Mouse (Mus musculus) intestine, embryonic 16.5 days (tissue): ENCODE results near the gene Ube2s. TPM values are rescaled to one million over a fixed set of nuclear protein-coding genes. Genes with fewer than 3 reads are reported as not detected.

Source experiments
- ATAC-seq: fragments of 200-750 bp; cut with Nextera tagmentation; 2 replicates; pipeline ENCODE4 v1.8.0; 2017; ENCODE audit warnings: moderate TSS enrichment, moderate library complexity
- H3K27ac ChIP-seq: fragments of 300-500 bp; sonication (generic); 2 replicates; pipeline ENCODE4 v1.5.1; 2014; ENCODE audit warnings: mild to moderate bottlenecking, low read length
- H3K27me3 ChIP-seq: fragments of 300-500 bp; sonication (generic); replicated peaks from 2 replicates; pipeline ENCODE4 v1.6.1; 2014; ENCODE audit warnings: low read length, control low read depth, mixed read lengths; ENCODE audit not compliant: control insufficient read depth, insufficient read depth
- H3K36me3 ChIP-seq: fragments of 300-500 bp; sonication (generic); 2 replicates; pipeline ENCODE4 v1.6.1; 2014; ENCODE audit warnings: low read length, control low read depth; ENCODE audit not compliant: control insufficient read depth, insufficient read depth
- H3K4me1 ChIP-seq: fragments of 300-500 bp; sonication (generic); 2 replicates; pipeline ENCODE4 v1.6.1; 2014; ENCODE audit warnings: low read length, control low read depth, mixed read lengths; ENCODE audit not compliant: control insufficient read depth, insufficient read depth
- H3K4me2 ChIP-seq: fragments of 300-500 bp; sonication (generic); 2 replicates; pipeline ENCODE4 v1.6.1; 2014; ENCODE audit warnings: low read depth, low read length, control low read depth
- H3K4me3 ChIP-seq: fragments of 300-500 bp; sonication (generic); 2 replicates; pipeline ENCODE4 v1.5.1; 2014; ENCODE audit warnings: mild to moderate bottlenecking, low read length
- H3K9ac ChIP-seq: fragments of 300-500 bp; sonication (generic); 2 replicates; pipeline ENCODE4 v1.6.1; 2014; ENCODE audit warnings: low read depth, low read length
- H3K9me3 ChIP-seq: fragments of 300-500 bp; sonication (generic); 2 replicates; pipeline ENCODE4 v1.6.1; 2016; ENCODE audit warnings: low read length, control low read depth; ENCODE audit not compliant: control insufficient read depth
- WGBS: fragments of 180-500 bp; shearing (Covaris S2); extraction: QIAGEN DNeasy Blood & Tissue Kit; methylation state at CpG from one replicate; pipeline ENCODE4 v1.1.7; 2014; 5-methylcytosine and 5-hydroxymethylcytosine counted together
- polyA plus RNA-seq: library from polyadenylated mRNA; unstranded; fragments of >200 nt; fragmentation: Nextera tagmentation; extraction: Ambion mirVana; gene quantifications from 2 replicates; pipeline ENCODE4 v1.2.1, GENCODE M21; 2015

The Ube2s gene
- polyA plus RNA-seq, 1 experiment from 2014 or later = 256 TPM

GRCm38 (mm10) chr7:4764946-4765710, 47.3 kb downstream of the Ube2s start:
- H3K9me3 ChIP-seq = no peaks in the 10 kb centered on the region
- no peaks in the 10 kb centered on the region for H3K36me3 ChIP-seq
- no peak overlapping the region for H3K9ac ChIP-seq
- H3K27ac ChIP-seq = no peak overlapping the region
- no peak for ATAC-seq
- no peak overlapping the region for H3K4me3 ChIP-seq
- no peak overlapping the region for H3K4me2 ChIP-seq
- H3K27me3 ChIP-seq = no peaks in the 10 kb centered on the region
- WGBS = 9% methylated on average over 4 of the region's 4 CpGs
- 0 out of 2 replicates have a peak, but pooled peaks cover 4% of the 10 kb centered on the region for H3K4me1 ChIP-seq

DNA sequence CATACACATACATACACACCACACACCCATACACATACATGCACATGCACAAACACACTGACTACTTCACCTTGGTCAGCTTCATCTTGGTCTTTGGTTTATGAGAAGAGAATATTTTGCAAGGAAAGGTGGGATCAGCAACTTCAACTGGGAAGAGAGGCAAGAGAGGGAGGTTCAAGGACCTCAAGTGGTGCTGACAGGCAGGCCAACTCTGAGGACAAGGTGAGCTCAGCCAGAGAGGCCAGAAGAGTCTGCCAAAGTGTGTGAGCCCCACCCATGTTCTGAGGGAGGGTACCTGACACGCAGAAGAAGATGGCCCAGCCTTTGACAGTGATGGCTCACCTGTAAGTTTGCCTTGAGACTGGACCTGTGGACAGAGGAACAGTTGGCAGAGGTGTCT, 52.7 kb downstream of the Ube2s start:
- Histone ChIP-seq H3K9ac (no peak overlapping the region), H3K4me2 (no peak overlapping the region), H3K27me3 (no peaks in the 10 kb centered on the region), H3K36me3 (no peaks in the 10 kb centered on the region), H3K9me3 (no peaks in the 10 kb centered on the region), H3K27ac (no peak overlapping the region), H3K4me3 (no peak overlapping the region), H3K4me1 (no peaks in the 10 kb centered on the region)
- 30% methylated on average over 1 of the region's 1 CpGs for WGBS
- ATAC-seq = no peak

DNA sequence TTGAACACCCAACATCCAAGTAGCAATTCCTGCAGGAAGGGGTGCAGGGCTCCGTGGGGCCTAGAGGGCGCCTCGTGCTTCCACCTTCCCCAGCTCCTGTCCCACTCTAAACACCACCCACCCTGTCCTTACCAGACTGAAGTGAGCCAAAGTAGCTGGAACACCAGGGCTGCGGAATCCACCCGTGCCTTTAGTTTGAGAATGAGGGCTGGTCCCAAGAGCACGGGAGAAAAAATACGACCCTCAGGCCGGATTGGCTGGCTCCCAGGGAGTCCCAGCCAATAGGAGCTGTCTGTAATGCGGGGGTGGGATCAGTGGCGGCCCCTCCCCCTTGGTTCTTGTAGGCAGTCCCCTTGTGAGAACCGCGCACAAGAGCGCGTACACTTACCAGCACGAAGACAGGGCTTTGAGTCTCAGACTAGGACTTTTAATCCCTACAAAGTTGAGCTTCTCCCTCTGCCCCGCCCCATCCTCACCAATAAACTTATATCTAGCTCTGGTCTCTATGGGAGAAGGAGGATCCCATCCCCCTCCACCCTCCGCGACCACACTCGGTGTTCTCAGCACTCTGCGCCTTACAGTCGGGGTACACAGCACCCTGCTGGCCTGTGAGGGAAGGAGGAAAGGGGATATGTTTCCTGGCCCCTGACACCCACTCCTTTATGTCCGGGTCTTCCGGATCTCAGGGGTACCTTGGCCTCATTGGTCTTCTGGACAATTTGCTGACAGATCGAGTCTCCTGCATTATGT, 59.4 kb downstream of the Ube2s start, which contains the start of gene Cox6b2:
TSS of gene Cox6b2 (minus strand) at position 274 of the 750 bp plus-strand sequence.
- H3K9ac ChIP-seq = peak within 1 kb of the TSS; percentile 65

GRCm38 (mm10) chr7:4751971-4752820, 60.2 kb downstream of the Ube2s start:
- Histone ChIP-seq H3K9me3 (no peaks in the 10 kb centered on the region), H3K27me3 (no peaks in the 10 kb centered on the region), H3K4me1 (peaks cover 9% of the 10 kb centered on the region), H3K9ac (peak overlapping the region; percentile 65), H3K4me2 (peak overlapping the region; percentile 74), H3K36me3 (no peaks in the 10 kb centered on the region), H3K27ac (peak overlapping the region; percentile 21; the same call in 1 of the 2 replicates), H3K4me3 (peak overlapping the region; percentile 51)
- peak; percentile 85 for ATAC-seq
- 3% methylated on average over 30 of the region's 30 CpGs for WGBS

More for the DNA sequence above, 59.4 kb downstream of the Ube2s start, which contains the start of gene Cox6b2:
- H3K9me3 ChIP-seq = no peaks in the 10 kb centered on the region
- 4% methylated on average over 24 of the region's 24 CpGs for WGBS
- peak; percentile 94 for ATAC-seq
- peak within 1 kb of the TSS; percentile 51 for H3K4me3 ChIP-seq
- peak within 1 kb of the TSS; percentile 74 for H3K4me2 ChIP-seq
- H3K27me3 ChIP-seq = no peaks in the 10 kb centered on the region
- peaks cover 9% of the 10 kb centered on the region for H3K4me1 ChIP-seq
- peak within 1 kb of the TSS; percentile 21; the same call in 1 of the 2 replicates for H3K27ac ChIP-seq
- no peaks in the 10 kb centered on the region for H3K36me3 ChIP-seq

- Histone ChIP-seq H3K4me3 (no peak overlapping the region), H3K4me1 (peaks cover 9% of the 10 kb centered on the region), H3K4me2 (no peak overlapping the region), H3K9ac (no peak overlapping the region), H3K27me3 (no peaks in the 10 kb centered on the region), H3K9me3 (no peaks in the 10 kb centered on the region), H3K27ac (no peak overlapping the region), H3K36me3 (peaks cover 19% of the 10 kb centered on the region)
- 81% methylated on average over 2 of the region's 2 CpGs for WGBS
- ATAC-seq = no peak
Measured at GRCm38 (mm10) chr7:4749169-4749568, 63.2 kb downstream of the Ube2s start.

DNA sequence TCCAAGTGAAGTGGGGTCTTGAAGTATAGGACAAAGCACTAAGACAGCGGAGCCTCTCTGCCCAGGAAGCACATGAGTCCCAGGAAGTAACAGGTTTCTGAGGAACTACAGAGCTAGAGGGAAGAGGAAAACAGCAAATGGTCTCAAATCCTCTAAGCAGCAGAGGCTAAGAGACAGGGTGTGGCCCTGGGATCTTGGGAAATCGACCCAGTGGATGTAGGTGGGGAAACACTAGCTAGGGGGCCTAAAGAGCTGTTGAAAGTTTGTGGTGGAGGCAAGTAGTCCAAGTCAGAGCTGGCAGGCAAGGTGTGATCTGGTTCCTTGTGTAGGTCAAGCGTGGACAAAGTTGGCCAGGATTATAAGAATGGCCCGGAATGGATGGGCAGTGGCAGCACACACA, 64.1 kb downstream of the Ube2s start:
- no peak overlapping the region for H3K4me3 ChIP-seq
- H3K4me1 ChIP-seq = peaks cover 9% of the 10 kb centered on the region
- no peaks in the 10 kb centered on the region for H3K9me3 ChIP-seq
- no peak overlapping the region for H3K27ac ChIP-seq
- no peak for ATAC-seq
- H3K9ac ChIP-seq = no peak overlapping the region
- no peaks in the 10 kb centered on the region for H3K27me3 ChIP-seq
- peaks cover 21% of the 10 kb centered on the region for H3K36me3 ChIP-seq
- no peak overlapping the region for H3K4me2 ChIP-seq
- 72% methylated on average over 4 of the region's 4 CpGs for WGBS

DNA sequence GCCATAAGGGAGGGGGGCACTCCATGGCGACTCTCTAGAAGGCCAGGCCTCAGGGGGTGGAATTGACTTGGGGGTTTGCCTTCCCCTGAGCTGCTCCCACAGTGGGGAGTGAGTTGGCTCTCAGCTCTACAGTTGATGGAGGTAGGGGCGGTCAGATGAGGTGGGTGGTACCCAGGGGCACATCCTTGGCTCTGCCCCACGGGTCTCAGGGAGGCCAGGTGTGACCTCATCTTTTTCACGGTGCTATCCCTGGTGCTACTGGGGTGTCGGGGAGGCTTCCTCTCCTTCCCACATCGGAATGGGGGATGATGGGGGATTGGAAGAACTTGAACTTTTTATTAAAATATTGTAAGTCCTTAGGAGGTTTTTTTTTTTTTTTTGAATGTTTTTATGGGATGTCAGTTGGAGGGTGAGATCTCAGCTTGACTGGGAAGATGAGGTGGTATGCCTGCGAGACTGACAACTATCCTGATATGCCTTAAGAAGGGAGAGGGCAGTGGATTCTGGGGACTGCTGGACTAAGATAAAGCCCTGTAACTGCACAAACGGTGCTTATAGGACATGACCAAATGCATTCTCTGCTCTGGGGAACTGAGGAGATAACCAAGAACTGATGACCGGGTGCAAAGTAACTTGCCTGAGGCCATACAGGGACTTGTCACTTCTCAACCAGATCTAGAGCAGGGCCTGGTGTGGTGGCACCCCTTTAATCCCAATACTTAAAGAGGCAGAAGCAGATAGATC, 65.1 kb downstream of the Ube2s start:
- H3K27me3 ChIP-seq = no peaks in the 10 kb centered on the region
- H3K9ac ChIP-seq = no peak overlapping the region
- 69% methylated on average over 9 of the region's 9 CpGs for WGBS
- no peak for ATAC-seq
- H3K9me3 ChIP-seq = no peaks in the 10 kb centered on the region
- no peak overlapping the region for H3K4me3 ChIP-seq
- no peak overlapping the region for H3K4me2 ChIP-seq
- peaks cover 12% of the 10 kb centered on the region for H3K4me1 ChIP-seq
- H3K36me3 ChIP-seq = peaks cover 21% of the 10 kb centered on the region
- no peak overlapping the region for H3K27ac ChIP-seq

- 89% methylated on average over 22 of the region's 22 CpGs for WGBS
- Histone ChIP-seq H3K9me3 (no peaks in the 10 kb centered on the region), H3K4me2 (no peak overlapping the region), H3K4me1 (peaks cover 13% of the 10 kb centered on the region), H3K36me3 (peaks cover 21% of the 10 kb centered on the region), H3K27ac (no peak overlapping the region), H3K27me3 (no peaks in the 10 kb centered on the region), H3K4me3 (no peak overlapping the region), H3K9ac (no peak overlapping the region)
- ATAC-seq = no peak
Measured at GRCm38 (mm10) chr7:4746326-4746980, 65.9 kb downstream of the Ube2s start.
